Mouse (Mus musculus) spleen, adult 2 months (tissue): ENCODE measurements around the gene Prkcq.

Experiments used
- CTCF ChIP-seq: fragments of 200-500 bp; IDR thresholded peaks from 2 replicates; pipeline ENCODE4 v1.5.1; 2011; ENCODE audit warnings: mild to moderate bottlenecking, inconsistent platforms; ENCODE audit not compliant: insufficient read depth, insufficient read length, insufficient replicate concordance; ENCODE audit errors: extremely low read depth
- POLR2A ChIP-seq: fragments of 200-500 bp; IDR thresholded peaks from 2 replicates; pipeline ENCODE4 v1.6.1; 2011; ENCODE audit warnings: low read depth, low read length, inconsistent platforms

DNA sequence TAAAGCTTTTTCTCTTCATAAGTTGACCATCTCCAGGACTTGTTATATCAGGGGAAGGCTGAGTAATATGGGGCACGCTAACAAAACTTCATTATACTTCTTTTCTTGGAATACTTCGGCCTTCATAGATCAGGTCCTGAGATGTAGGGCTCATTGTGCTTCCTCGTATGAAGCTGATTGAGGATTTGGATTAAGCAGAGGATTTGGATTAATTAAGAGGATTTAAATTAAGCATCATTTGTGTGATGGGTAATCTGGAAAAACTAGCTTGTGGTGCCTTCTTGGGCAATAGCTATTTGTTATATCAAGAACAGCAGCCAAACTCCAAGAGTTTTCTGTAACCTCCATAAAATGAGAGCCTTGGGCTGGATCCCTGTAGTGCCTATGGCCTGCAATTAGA is 172.8 kb downstream of the Prkcq start:
- no peak for TF ChIP-seq CTCF
- TF ChIP-seq POLR2A: no peak
